Mouse (Mus musculus) kidney, postnatal 0 days (tissue): ENCODE results near the gene Drd1. TPM values are rescaled to one million over a fixed set of nuclear protein-coding genes. Genes with fewer than 3 reads are reported as not detected.
A peak's percentile ranks its signal among the peaks of the same experiment; 100 is the strongest.

ENCODE experiments used
- ATAC-seq: fragments of 200-750 bp; cut with Nextera tagmentation; replicated peaks from 2 replicates; pipeline ENCODE4 v1.8.0; 2017; ENCODE audit warnings: low read depth, moderate number of reproducible peaks, moderate TSS enrichment, moderate library complexity; ENCODE audit not compliant: low FRiP score
- DNase-seq: peaks from one replicate; pipeline ENCODE4 v3.0.0-alpha.2; 2016; ENCODE audit warnings: low spot score
- H3K27ac ChIP-seq: fragments of 300-500 bp; sonication (generic); 2 replicates; pipeline ENCODE4 v1.5.1; 2014; ENCODE audit warnings: mild to moderate bottlenecking
- H3K27me3 ChIP-seq: fragments of 300-500 bp; sonication (generic); 2 replicates; pipeline ENCODE4 v1.6.1; 2014; ENCODE audit warnings: low read length, mixed read lengths; ENCODE audit not compliant: insufficient read depth
- H3K36me3 ChIP-seq: fragments of 300-500 bp; sonication (generic); 2 replicates; pipeline ENCODE4 v1.6.1; 2014; ENCODE audit warnings: low read length, mixed read lengths; ENCODE audit not compliant: insufficient read depth
- H3K4me1 ChIP-seq: fragments of 300-500 bp; sonication (generic); replicated peaks from 2 replicates; pipeline ENCODE4 v1.6.1; 2014; ENCODE audit warnings: antibody characterized with exemption, low read length, mixed read lengths; ENCODE audit not compliant: insufficient read depth
- H3K4me2 ChIP-seq: fragments of 300-500 bp; sonication (generic); 2 replicates; pipeline ENCODE4 v1.6.1; 2014; ENCODE audit warnings: mild to moderate bottlenecking, low read length, moderate library complexity, mixed read lengths
- H3K4me3 ChIP-seq: fragments of 300-500 bp; sonication (generic); replicated peaks from 2 replicates; pipeline ENCODE4 v1.5.1; 2014; ENCODE audit warnings: low read depth, low read length
- H3K9ac ChIP-seq: fragments of 300-500 bp; sonication (generic); 2 replicates; pipeline ENCODE4 v1.6.1; 2014; ENCODE audit warnings: low read depth, low read length
- H3K9me3 ChIP-seq: fragments of 300-500 bp; sonication (generic); replicated peaks from 2 replicates; pipeline ENCODE4 v1.6.1; 2016; ENCODE audit warnings: low read length, inconsistent platforms, mixed read lengths
- CTCF ChIP-seq: IDR thresholded peaks from 2 replicates; pipeline ENCODE4 v1.5.1; 2016; ENCODE audit warnings: antibody characterized with exemption, low read depth, mild to moderate bottlenecking, moderate library complexity
- WGBS: fragments of 180-500 bp; shearing (Covaris S2); extraction: QIAGEN DNeasy Blood & Tissue Kit; methylation state at CpG from one replicate; pipeline ENCODE4 v1.1.7; 2014; 5-methylcytosine and 5-hydroxymethylcytosine counted together
- polyA plus RNA-seq: library from polyadenylated mRNA; unstranded; fragments of >200 nt; fragmentation: Nextera tagmentation; extraction: Ambion mirVana; gene quantifications from 2 replicates; pipeline ENCODE4 v1.2.1, GENCODE M21; 2015

The Drd1 gene
- polyA plus RNA-seq, 1 experiment from 2014 or later: 0.33 TPM

- H3K36me3 ChIP-seq: peaks cover 29% of the 10 kb centered on the region
- TF ChIP-seq CTCF: no peak
These were observed 28.7 kb upstream of the Drd1 start for GRCm38 (mm10) chr13:54084178-54084577.

GRCm38 (mm10) chr13:54082946-54083345 is 27.4 kb upstream of the Drd1 start:
- WGBS: 68% methylated on average over 5 of the region's 5 CpGs
- TF ChIP-seq CTCF: no peak
- Histone ChIP-seq H3K27me3 (no peaks in the 10 kb centered on the region), H3K4me1 (no peaks in the 10 kb centered on the region), H3K36me3 (peaks cover 24% of the 10 kb centered on the region), H3K4me3 (no peak overlapping the region), H3K9ac (no peak overlapping the region), H3K27ac (no peak overlapping the region), H3K4me2 (no peak overlapping the region), H3K9me3 (no peaks in the 10 kb centered on the region)
- ATAC-seq (no peak), DNase-seq (no peak)

More at GRCm38 (mm10) chr13:54084178-54084577, 28.7 kb upstream of the Drd1 start:
- H3K4me1 ChIP-seq: no peaks in the 10 kb centered on the region
- no peak overlapping the region for H3K27ac ChIP-seq
- 38% methylated on average over 4 of the region's 4 CpGs for WGBS
- H3K27me3 ChIP-seq: no peaks in the 10 kb centered on the region
- no peak for ATAC-seq
- no peak for DNase-seq
- no peak overlapping the region for H3K4me2 ChIP-seq
- H3K9me3 ChIP-seq: no peaks in the 10 kb centered on the region
- no peak overlapping the region for H3K4me3 ChIP-seq
- H3K9ac ChIP-seq: no peak overlapping the region

GRCm38 (mm10) chr13:54080785-54081184 is 25.3 kb upstream of the Drd1 start:
- 88% methylated on average over 1 of the region's 1 CpGs for WGBS
- H3K36me3 ChIP-seq: peaks cover 6% of the 10 kb centered on the region; the same call in 1 of the 2 replicates
- no peaks in the 10 kb centered on the region for H3K4me1 ChIP-seq
- no peak overlapping the region for H3K9ac ChIP-seq
- no peaks in the 10 kb centered on the region for H3K9me3 ChIP-seq
- no peaks in the 10 kb centered on the region for H3K27me3 ChIP-seq
- H3K4me3 ChIP-seq: no peak overlapping the region
- no peak for TF ChIP-seq CTCF
- DNase-seq: no peak
- no peak overlapping the region for H3K4me2 ChIP-seq
- H3K27ac ChIP-seq: no peak overlapping the region
- no peak for ATAC-seq

- H3K27me3 ChIP-seq: no peaks in the 10 kb centered on the region
- ATAC-seq (no peak), DNase-seq (peak; percentile 46)
- WGBS: 64% methylated on average over 12 of the region's 12 CpGs
- no peak for TF ChIP-seq CTCF
- H3K4me3 ChIP-seq: no peak overlapping the region
- no peaks in the 10 kb centered on the region for H3K4me1 ChIP-seq
- no peak overlapping the region for H3K4me2 ChIP-seq
- H3K9ac ChIP-seq: no peak overlapping the region
- no peaks in the 10 kb centered on the region for H3K9me3 ChIP-seq
- H3K36me3 ChIP-seq: no peaks in the 10 kb centered on the region
- H3K27ac ChIP-seq: no peak overlapping the region
These were observed 24.6 kb upstream of the Drd1 start for GRCm38 (mm10) chr13:54079782-54080759.

GRCm38 (mm10) chr13:54077470-54078174 is 22.1 kb upstream of the Drd1 start:
- Histone ChIP-seq H3K9me3 (no peaks in the 10 kb centered on the region), H3K36me3 (no peaks in the 10 kb centered on the region), H3K4me1 (no peaks in the 10 kb centered on the region), H3K27me3 (no peaks in the 10 kb centered on the region), H3K4me2 (no peak overlapping the region), H3K4me3 (no peak overlapping the region), H3K9ac (no peak overlapping the region), H3K27ac (peak overlapping the region; percentile 42; the same call in 1 of the 2 replicates)
- ATAC-seq: peak; percentile 51; the same call in 1 of the 2 replicates
- peak; percentile 44 for DNase-seq
- no peak for TF ChIP-seq CTCF
- 60% methylated on average over 11 of the region's 11 CpGs for WGBS

GRCm38 (mm10) chr13:54076762-54077460 is 21.4 kb upstream of the Drd1 start:
- DNase-seq (peak; percentile 36), ATAC-seq (peak; percentile 65; the same call in 1 of the 2 replicates)
- WGBS: 84% methylated on average over 11 of the region's 11 CpGs
- H3K27me3 ChIP-seq: no peaks in the 10 kb centered on the region
- no peak for TF ChIP-seq CTCF
- H3K4me3 ChIP-seq: no peak overlapping the region
- H3K4me1 ChIP-seq: no peaks in the 10 kb centered on the region
- H3K9me3 ChIP-seq: no peaks in the 10 kb centered on the region
- H3K4me2 ChIP-seq: no peak overlapping the region
- no peak overlapping the region for H3K9ac ChIP-seq
- no peaks in the 10 kb centered on the region for H3K36me3 ChIP-seq
- peak overlapping the region; percentile 54; the same call in 1 of the 2 replicates for H3K27ac ChIP-seq
